Mouse (Mus musculus) heart, adult 2 months (tissue): ENCODE results near the gene Nipsnap1.

Experiments used
- CTCF ChIP-seq: fragments of 200-600 bp; IDR thresholded peaks from 2 replicates; pipeline ENCODE4 v1.8.1; 2022; ENCODE audit warnings: antibody characterized with exemption, mild to moderate bottlenecking, moderate library complexity
- POLR2A ChIP-seq: fragments of 200-500 bp; IDR thresholded peaks from 2 replicates; pipeline ENCODE4 v1.6.1; 2011; ENCODE audit warnings: mild to moderate bottlenecking, low read depth, low read length, control low read depth; ENCODE audit not compliant: insufficient read depth

DNA sequence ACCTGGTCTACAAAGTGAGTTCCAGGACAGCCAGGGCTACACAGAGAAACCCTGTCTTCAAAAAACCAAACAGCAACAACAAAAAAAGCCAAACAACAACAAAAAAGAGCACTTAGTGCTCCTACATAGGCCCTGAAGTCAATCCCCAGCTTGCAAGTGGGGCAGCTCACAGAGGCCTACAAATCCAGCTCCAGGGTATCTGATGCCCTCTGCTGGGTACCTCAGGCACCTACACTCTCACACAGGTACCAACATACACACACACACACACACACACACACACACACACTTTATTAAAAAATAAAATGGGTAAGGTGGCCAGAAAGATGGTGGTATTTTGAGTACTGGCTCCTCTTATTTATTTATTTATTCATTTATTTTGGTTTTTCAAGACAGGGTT lies 20.7 kb upstream of the Nipsnap1 start:
- TF ChIP-seq POLR2A (no peak), CTCF (no peak)
